Mouse (Mus musculus) CH12.LX (cell line): Measurements from ENCODE around the gene Hoxc8. TPM values are rescaled to one million over a fixed set of nuclear protein-coding genes. Genes with fewer than 3 reads are reported as not detected.

Experiments used
- DNase-seq: peaks from one replicate; pipeline ENCODE4 v3.0.0-alpha.2; 2013; ENCODE audit errors: extremely low read depth
- H3K27ac ChIP-seq: 2 replicates; pipeline ENCODE4 v1.5.1; 2012; ENCODE audit warnings: low read depth, mild to moderate bottlenecking, control low read depth, moderate library complexity; ENCODE audit not compliant: insufficient read depth
- H3K27me3 ChIP-seq: replicated peaks from 2 replicates; pipeline ENCODE3; 2012; ENCODE audit warnings: inconsistent platforms
- H3K36me3 ChIP-seq, 2 experiments: replicated peaks in 1 of 2; 2 replicates each; pipeline versions ENCODE3 to v1.6.1; 2012; ENCODE audit warnings: inconsistent platforms in 1 of 2, low read length in 1 of 2, mild to moderate bottlenecking in 1 of 2, mixed read lengths in 1 of 2, moderate library complexity in 1 of 2; ENCODE audit not compliant: control insufficient read depth in 1 of 2, insufficient read depth in 1 of 2
- H3K4me1 ChIP-seq, 2 experiments: 2 replicates each; pipeline ENCODE4 v1.6.1; 2012; ENCODE audit warnings: inconsistent platforms in 1 of 2, moderate library complexity in 1 of 2; ENCODE audit not compliant: insufficient read depth in 2 of 2, control insufficient read depth in 1 of 2
- H3K4me2 ChIP-seq: 2 replicates; pipeline ENCODE4 v1.6.1; 2012; ENCODE audit warnings: low read depth, mild to moderate bottlenecking, control low read depth; ENCODE audit not compliant: poor library complexity, insufficient read depth, severe bottlenecking
- H3K4me3 ChIP-seq, 3 experiments: fragments of 150-350 bp in 1 of 3; sonication (generic) in 1 of 3; replicated peaks in 1 of 3; 2 replicates each; pipeline versions ENCODE3 to v1.5.1; 2011 to 2012; ENCODE audit warnings: low read depth in 2 of 3, low read length in 2 of 3, mild to moderate bottlenecking in 2 of 3, moderate library complexity in 2 of 3, control low read depth in 1 of 3, improper control_type of control experiment in 1 of 3, inconsistent platforms in 1 of 3, mixed read lengths in 1 of 3; ENCODE audit not compliant: poor library complexity in 1 of 3
- H3K79me2 ChIP-seq: replicated peaks from 2 replicates; pipeline ENCODE4 v1.6.1; 2012; ENCODE audit warnings: mild to moderate bottlenecking, moderate library complexity; ENCODE audit not compliant: control insufficient read depth, poor library complexity, insufficient read depth, severe bottlenecking; ENCODE audit errors: extremely low read depth
- H3K9ac ChIP-seq: 2 replicates; pipeline ENCODE4 v1.6.1; 2012; ENCODE audit warnings: low read depth, mild to moderate bottlenecking, control low read depth, moderate library complexity; ENCODE audit not compliant: insufficient read depth
- H3K9me3 ChIP-seq: replicated peaks from 2 replicates; pipeline ENCODE3; 2012; ENCODE audit warnings: low read length, inconsistent platforms, mixed read lengths
- CHD2 ChIP-seq: IDR thresholded peaks from 2 replicates; pipeline ENCODE4 v1.6.1; 2011; ENCODE audit warnings: low read length, improper control_type of control experiment
- EP300 ChIP-seq: IDR thresholded peaks from 2 replicates; pipeline ENCODE4 v1.6.1; 2011; ENCODE audit warnings: low read length, improper control_type of control experiment
- ETS1 ChIP-seq: conservative IDR thresholded peaks from 2 replicates; pipeline ENCODE4 v1.6.1; 2012; ENCODE audit warnings: low read depth, mild to moderate bottlenecking, inconsistent platforms, low read length, improper control_type of control experiment, moderate library complexity
- GABPA ChIP-seq: IDR thresholded peaks from 2 replicates; pipeline ENCODE4 v1.6.1; 2012; ENCODE audit warnings: low read depth, low read length, improper control_type of control experiment, inconsistent platforms; ENCODE audit not compliant: insufficient replicate concordance
- HCFC1 ChIP-seq: IDR thresholded peaks from 2 replicates; pipeline ENCODE4 v1.6.1; 2012; ENCODE audit warnings: low read depth, mild to moderate bottlenecking, inconsistent platforms, low read length, improper control_type of control experiment
- JUN ChIP-seq: IDR thresholded peaks from 2 replicates; pipeline ENCODE4 v1.6.1; 2011; ENCODE audit warnings: low read depth, mild to moderate bottlenecking, low read length, improper control_type of control experiment, moderate library complexity; ENCODE audit not compliant: insufficient read depth
- MAX ChIP-seq: IDR thresholded peaks from 2 replicates; pipeline ENCODE4 v1.6.1; 2011; ENCODE audit warnings: low read length, improper control_type of control experiment
- MAZ ChIP-seq: IDR thresholded peaks from 2 replicates; pipeline ENCODE4 v1.6.1; 2012; ENCODE audit warnings: low read depth, mild to moderate bottlenecking, inconsistent platforms, low read length, improper control_type of control experiment, moderate library complexity
- MEF2A ChIP-seq: IDR thresholded peaks from 2 replicates; pipeline ENCODE4 v1.6.1; 2014; ENCODE audit warnings: low read depth, mild to moderate bottlenecking, inconsistent platforms, low read length, improper control_type of control experiment, borderline replicate concordance
- NRF1 ChIP-seq: IDR thresholded peaks from 2 replicates; pipeline ENCODE4 v1.6.1; 2014; ENCODE audit warnings: low read depth, mild to moderate bottlenecking, inconsistent platforms, low read length, improper control_type of control experiment, moderate library complexity
- PAX5 ChIP-seq: IDR thresholded peaks from 2 replicates; pipeline ENCODE4 v1.6.1; 2012; ENCODE audit warnings: low read length, inconsistent platforms, mixed read lengths
- POLR2A ChIP-seq: IDR thresholded peaks from 2 replicates; pipeline ENCODE4 v1.6.1; 2011; ENCODE audit warnings: low read depth, mild to moderate bottlenecking, improper control_type of control experiment, low read length
- POLR2AphosphoS2 ChIP-seq: IDR thresholded peaks from 2 replicates; pipeline ENCODE4 v1.6.1; 2011; ENCODE audit warnings: low read depth, low read length, improper control_type of control experiment
- SIN3A ChIP-seq: IDR thresholded peaks from 2 replicates; pipeline ENCODE4 v1.6.1; 2012; ENCODE audit warnings: low read length, improper control_type of control experiment, inconsistent platforms
- SMC3 ChIP-seq: IDR thresholded peaks from 2 replicates; pipeline ENCODE4 v1.6.1; 2011; ENCODE audit warnings: low read depth, low read length, improper control_type of control experiment
- TCF12 ChIP-seq: IDR thresholded peaks from 2 replicates; pipeline ENCODE4 v1.6.1; 2014; ENCODE audit warnings: low read depth, mild to moderate bottlenecking, inconsistent platforms, low read length, improper control_type of control experiment
- UBTF ChIP-seq: IDR thresholded peaks from 2 replicates; pipeline ENCODE4 v1.6.1; 2012; ENCODE audit warnings: low read depth, mild to moderate bottlenecking, inconsistent platforms, low read length, improper control_type of control experiment, moderate library complexity
- ZC3H11A ChIP-seq: IDR thresholded peaks from 2 replicates; pipeline ENCODE4 v1.6.1; 2012; ENCODE audit warnings: low read depth, mild to moderate bottlenecking, inconsistent platforms, low read length, improper control_type of control experiment
- ZKSCAN1 ChIP-seq: IDR thresholded peaks from 2 replicates; pipeline ENCODE4 v1.6.1; 2012; ENCODE audit warnings: low read depth, inconsistent platforms, low read length, improper control_type of control experiment, borderline replicate concordance
- ZMIZ1 ChIP-seq: IDR thresholded peaks from 2 replicates; pipeline ENCODE4 v1.6.1; 2012; ENCODE audit warnings: low read depth, mild to moderate bottlenecking, inconsistent platforms, low read length, improper control_type of control experiment
- ZNF384 ChIP-seq: IDR thresholded peaks from 2 replicates; pipeline ENCODE4 v1.6.1; 2012; ENCODE audit warnings: low read depth, low read length, improper control_type of control experiment, inconsistent platforms
- dilution Hi-C: fragments of 300-500 bp; cut with MboI; formaldehyde crosslinking; loops from 2 replicates; pipeline ENCODE4 v1.14.3; 2020; ENCODE audit warnings: low sequenced_read_pairs; ENCODE audit not compliant: extremely low pct_unique_long_range_greater_than_20kb, extremely low pct_ligation_motif_present
- in situ Hi-C: fragments of 300-500 bp; cut with MboI; formaldehyde crosslinking; loops from 3 replicates; pipeline ENCODE4 v1.14.3; 2019; ENCODE audit warnings: low sequenced_read_pairs, low pct_ligation_motif_present, low pct_unique_long_range_greater_than_20kb, mixed read lengths
- polyA plus RNA-seq: library from polyadenylated mRNA; unstranded; fragments of >175 nt; gene quantifications from 2 replicates; pipeline ENCODE4 v1.2.1, GENCODE M21; 2012; ENCODE audit warnings: low read depth; ENCODE audit not compliant: insufficient read length
- total RNA-seq, 2 experiments: library from RNA; depleted of rRNA; stranded (reverse); fragments of 300-350 nt in 1 of 2; fragments of >200 nt in 1 of 2; gene quantifications; 2 replicates each; pipeline ENCODE4 v1.2.3; 2012 to 2014

The Hoxc8 gene
- total and polyA plus RNA-seq, 3 experiments, result not detected

DNA sequence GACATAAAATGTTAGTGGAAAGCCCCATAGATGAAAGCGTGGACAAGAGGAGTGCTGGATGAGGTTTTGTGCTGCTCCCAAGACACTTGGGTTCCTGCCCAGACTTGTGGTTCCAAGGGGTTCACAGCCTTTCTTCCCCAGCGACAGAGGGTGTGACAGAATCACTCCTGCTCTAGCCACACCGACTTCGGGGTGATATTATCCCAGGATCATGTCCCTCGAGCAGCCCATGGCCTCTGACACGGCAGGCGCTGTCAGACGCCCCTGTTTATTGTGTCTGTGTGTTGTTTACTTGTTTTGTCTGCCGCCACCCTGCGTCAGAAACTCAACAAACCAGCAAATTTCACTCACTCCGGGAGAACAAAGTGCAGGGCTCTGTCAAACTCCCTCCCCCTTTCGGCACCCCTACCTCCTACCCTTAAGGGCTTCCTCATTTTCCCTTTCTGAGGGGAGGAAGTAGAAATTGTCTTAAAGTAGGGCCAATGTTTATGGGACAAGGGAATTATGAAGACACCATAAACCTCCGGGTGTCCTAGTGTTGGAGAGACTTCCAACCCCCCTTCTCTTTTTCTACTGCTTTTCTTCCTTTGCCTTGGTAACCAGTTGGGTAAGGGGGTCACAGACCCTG lies 12.5 kb downstream of the Hoxc8 start:
- Histone ChIP-seq H3K36me3 (no peaks in the 10 kb centered on the region), H3K4me1 (peaks cover 18 to 87% of the 10 kb centered on the region in 2 experiments), H3K9me3 (no peaks in the 10 kb centered on the region), H3K4me2 (no peak overlapping the region), H3K27me3 (no peaks in the 10 kb centered on the region), H3K27ac (no peak overlapping the region), H3K79me2 (no peaks in the 10 kb centered on the region), H3K4me3 (peak overlapping the region in 1 of 3 experiments; percentile 5), H3K9ac (no peak overlapping the region)
- no peak for DNase-seq
- no peak for TF ChIP-seq ZMIZ1
- no peak for TF ChIP-seq JUN
- TF ChIP-seq PAX5, result no peak
- no peak for TF ChIP-seq SMC3
- TF ChIP-seq MEF2A, result no peak
- TF ChIP-seq GABPA, result no peak
- no peak for TF ChIP-seq NRF1
- no peak for TF ChIP-seq POLR2A
- no peak for TF ChIP-seq CHD2
- no peak for TF ChIP-seq ZNF384
- TF ChIP-seq EP300, result no peak
- no peak for TF ChIP-seq ETS1
- no peak for TF ChIP-seq HCFC1
- no peak for TF ChIP-seq MAX
- no peak for TF ChIP-seq MAZ
- no peak for TF ChIP-seq SIN3A
- TF ChIP-seq ZC3H11A, result no peak
- dilution Hi-C loops, result no loop called here
- in situ Hi-C loops, result no loop called here

DNA sequence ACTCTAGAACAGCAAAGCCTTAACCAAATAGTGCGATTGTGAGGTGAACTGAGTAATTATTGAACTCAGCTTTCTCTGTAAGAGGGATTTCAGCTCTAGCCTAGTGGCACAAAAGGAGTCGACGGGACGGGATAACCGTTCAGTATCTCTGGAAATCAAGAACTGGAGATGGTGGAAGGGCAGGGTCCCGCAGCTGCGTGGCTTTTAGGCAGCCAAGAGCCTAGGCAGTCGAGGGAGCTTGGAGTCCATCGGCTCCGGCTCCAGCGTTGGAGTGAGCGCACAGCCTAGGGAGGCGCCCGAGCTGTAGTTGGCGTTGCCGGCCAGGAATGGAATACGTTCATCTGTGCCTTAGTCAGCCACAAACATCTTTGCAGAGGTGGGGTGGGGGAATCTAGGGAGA lies 14.9 kb downstream of the Hoxc8 start:
- Histone ChIP-seq H3K4me2 (peak overlapping the region; percentile 80), H3K79me2 (no peaks in the 10 kb centered on the region), H3K27me3 (no peaks in the 10 kb centered on the region)
- TF ChIP-seq POLR2AphosphoS2, result no peak
- TF ChIP-seq ETS1, result no peak
- no peak for TF ChIP-seq MAZ
- no peak for TF ChIP-seq ZKSCAN1
- TF ChIP-seq UBTF, result no peak
- 0 out of 2 replicates have a peak, but pooled peaks have one; percentile 10 for TF ChIP-seq TCF12
- TF ChIP-seq, all 38 proteins: peak for 1
- H3K36me3 ChIP-seq, result no peaks in the 10 kb centered on the region
- in situ Hi-C loops (no loop called here), dilution Hi-C loops (no loop called here)
- H3K27ac ChIP-seq, result peak overlapping the region; percentile 44; the same call in 1 of the 2 replicates
- no peaks in the 10 kb centered on the region for H3K9me3 ChIP-seq
- DNase-seq, result no peak
- peak overlapping the region; percentile 8; the same call in 1 of the 2 replicates for H3K9ac ChIP-seq
- H3K4me3 ChIP-seq, result peak overlapping the region in 2 of 3 experiments; percentile 4
- H3K4me1 ChIP-seq, result peaks cover 13 to 96% of the 10 kb centered on the region in 2 experiments
